Mouse (Mus musculus) CH12.LX (cell line): ENCODE data around the gene Stat5b.

ENCODE experiments used
- CTCF ChIP-seq, 2 experiments: IDR thresholded peaks in 1 of 2; conservative IDR thresholded peaks in 1 of 2; 2 replicates each; pipeline ENCODE4 v1.5.1; 2011 to 2012; ENCODE audit warnings: low read depth in 2 of 2, low read length in 2 of 2, improper control_type of control experiment in 1 of 2, inconsistent platforms in 1 of 2, mild to moderate bottlenecking in 1 of 2, moderate library complexity in 1 of 2
- ETS1 ChIP-seq: conservative IDR thresholded peaks from 2 replicates; pipeline ENCODE4 v1.6.1; 2012; ENCODE audit warnings: low read depth, mild to moderate bottlenecking, inconsistent platforms, low read length, improper control_type of control experiment, moderate library complexity
- TCF12 ChIP-seq: IDR thresholded peaks from 2 replicates; pipeline ENCODE4 v1.6.1; 2014; ENCODE audit warnings: low read depth, mild to moderate bottlenecking, inconsistent platforms, low read length, improper control_type of control experiment
- USF1 ChIP-seq: IDR thresholded peaks from 2 replicates; pipeline ENCODE4 v1.6.1; 2014; ENCODE audit warnings: low read depth, mild to moderate bottlenecking, inconsistent platforms, low read length, improper control_type of control experiment

GRCm38 (mm10) chr11:100736746-100737080, 113.8 kb downstream of the Stat5b start:
- TF ChIP-seq USF1 (no peak), TCF12 (no peak), CTCF (conservative IDR thresholded peaks at IDR 0.05 in 1 of 2, IDR thresholded peaks at IDR 0.05 in 1 of 2; ENCODE audit: low read depth in 2 of 2, low read length in 2 of 2) (no peak), ETS1 (no peak)
